Mouse (Mus musculus): ENCODE measurements at regions not wholly inside any gene's neighbourhood (a gene's known extent, or its start where the extent isn't known, plus 50 kb on each side); places are given as distances from the start of the nearest gene placed in this dataset.
"Not testable (repeated sequence)": the region's sequence is repeated elsewhere in the genome, so short reads cannot be mapped to it uniquely, and the experiment has no call there.

- DNase-seq (ENCODE audit: low spot score), result not testable (repeated sequence)
These were observed 1110.4 kb downstream of the Basp1 start for GRCm38 (mm10) chr15:24303123-24303522.

- DNase-seq (ENCODE audit: low spot score), result no peak
These were observed 1116.3 kb downstream of the Basp1 start for GRCm38 (mm10) chr15:24297236-24297635.

- DNase-seq (ENCODE audit: low spot score), result no peak
These were observed 1116.8 kb downstream of the Basp1 start for GRCm38 (mm10) chr15:24296798-24297197.

- no peak for DNase-seq (ENCODE audit: low spot score)
These were observed 1138.5 kb downstream of the Basp1 start for GRCm38 (mm10) chr15:24275100-24275499.

GRCm38 (mm10) chr15:24267360-24267759, 1146.2 kb downstream of the Basp1 start:
- no peak for DNase-seq (ENCODE audit: low spot score)

Measured in testis, postnatal 14 days (tissue).